Mouse (Mus musculus): ENCODE data around the gene Fabp2.

DNA sequence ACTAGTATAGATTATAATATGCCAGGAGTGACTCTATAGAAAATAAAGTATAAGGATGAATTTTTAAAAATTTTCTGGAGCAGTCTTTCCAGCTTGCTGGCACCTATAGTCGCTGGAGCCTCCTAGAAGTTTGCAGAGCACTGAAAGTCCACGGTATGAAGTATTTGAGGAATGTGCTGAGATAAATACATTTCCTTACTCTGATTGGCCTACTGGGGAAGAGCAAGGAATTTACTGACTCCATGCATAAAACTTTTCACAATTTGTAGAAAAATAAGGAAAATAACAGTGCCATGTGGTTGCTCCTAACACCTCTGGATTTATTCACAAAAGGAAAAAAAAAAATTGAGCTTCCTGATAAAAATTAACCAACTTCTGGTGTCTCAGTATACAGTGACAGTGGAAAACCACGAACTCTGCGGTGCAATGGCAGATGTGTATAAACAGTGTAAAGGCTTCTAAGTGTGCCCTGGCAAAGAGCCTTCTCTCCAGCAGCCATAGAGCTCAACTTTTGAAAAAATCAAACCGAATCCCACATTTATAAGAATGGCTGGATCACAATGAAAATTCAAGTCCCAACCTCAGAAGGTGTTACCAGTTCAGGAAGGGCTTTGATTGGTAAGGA is 46.4 kb upstream of the Fabp2 start:
- TF ChIP-seq CTCF (IDR thresholded peaks at IDR 0.05) (no peak), POLR2A (IDR thresholded peaks at IDR 0.05; ENCODE audit: insufficient read depth, low read depth, low read length) (no peak), EP300 (IDR thresholded peaks at IDR 0.05; ENCODE audit: insufficient read depth, low read depth, low read length) (no peak)
